Mouse (Mus musculus): ENCODE measurements around the gene Ptger1.

DNA sequence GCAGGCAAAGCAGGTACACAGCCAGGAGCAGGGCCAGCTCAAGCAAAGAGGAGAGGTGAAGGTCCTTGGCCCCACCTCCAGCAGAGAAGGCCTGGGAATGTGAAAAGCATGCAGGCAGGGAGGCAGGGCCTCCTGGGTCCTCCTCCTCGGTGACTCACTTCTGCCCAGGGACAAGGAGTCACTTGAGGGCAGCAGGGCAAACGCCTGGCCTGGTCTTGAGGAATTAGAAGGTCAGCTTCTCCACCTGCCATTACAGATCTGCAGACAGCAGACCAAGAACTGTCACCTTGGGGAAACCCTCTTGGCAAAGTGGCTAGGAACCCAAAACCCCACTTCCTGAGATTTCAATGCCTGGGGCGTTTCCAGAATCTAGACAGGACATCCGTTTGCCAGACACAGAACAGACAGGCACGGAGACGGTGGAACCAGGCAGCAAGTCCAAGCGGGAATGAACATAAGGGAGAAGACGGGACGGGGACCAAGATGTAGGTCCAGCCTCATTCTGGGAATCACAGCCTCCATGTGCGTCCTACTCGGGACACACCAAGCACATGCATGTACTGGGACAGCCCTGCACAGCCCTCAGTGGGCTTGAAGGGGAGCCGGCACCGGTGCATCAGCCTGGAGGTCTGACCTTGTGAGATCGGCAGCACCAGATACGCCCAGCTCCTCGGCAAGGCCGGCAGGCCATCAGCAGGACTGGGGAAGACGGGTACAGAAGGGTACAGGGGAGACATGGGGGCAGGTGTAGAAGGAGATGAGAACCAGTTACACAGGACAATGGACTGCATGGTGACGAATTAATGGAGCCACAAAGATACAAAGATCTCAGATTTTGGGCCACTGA lies 31.1 kb downstream of the Ptger1 start:
- TF ChIP-seq CTCF (IDR thresholded peaks at IDR 0.05; ENCODE audit: low read depth, low read length) (no peak), GATA1 (IDR thresholded peaks at IDR 0.05; ENCODE audit: borderline replicate concordance, low read length) (no peak), GATA2 (IDR thresholded peaks at IDR 0.05; ENCODE audit: borderline replicate concordance, low read depth, low read length) (no peak), POLR2AphosphoS5 (IDR thresholded peaks at IDR 0.05; ENCODE audit: insufficient replicate concordance, low read depth, low read length) (no peak)
